27 mouse cellular contexts compared by ENCODE assay signal in genomic region chr5:74095611-74096010, GRCm38 (mm10). TPM values are rescaled to one million over a fixed set of nuclear protein-coding genes. Genes with fewer than 3 reads are reported as not detected.
DNase-seq lines count a peak whose midpoint lies in the region; ATAC-seq and TF ChIP-seq lines count a peak whose summit lies in the region.
"Had no signal": no experiment of that assay in that cellular context is flagged by ENCODE, and none has a peak within 500 bp of the region (broad histone marks: within the 10 kb centered on the region; RNA-seq: fewer than 3 reads in every experiment).

No protein-coding gene starts in this region.

- ATAC-seq in forebrain, embryonic 16.5 days: no peak
- no peak for ATAC-seq in liver, embryonic 12.5 days
- ATAC-seq in hindbrain, embryonic 11.5 days (ENCODE audit: low FRiP score): no peak
- ATAC-seq: intestine, postnatal 0 days; Patski had no signal

- no peak overlapping the region for H3K9ac ChIP-seq in forebrain, embryonic 16.5 days (replicated peaks; ENCODE audit: low read depth, low read length)
- H3K9ac ChIP-seq in liver, embryonic 12.5 days: no peak overlapping the region
- peak overlapping the region; percentile 87; the same call in 1 of the 2 replicates for H3K9ac ChIP-seq in MEL (ENCODE audit: control insufficient read depth, low read depth, low read length, poor library complexity, severe bottlenecking)
- no peak overlapping the region for H3K9ac ChIP-seq in hindbrain, embryonic 11.5 days (ENCODE audit: low read depth, low read length)
- H3K9ac ChIP-seq: forebrain, embryonic 12.5 days; hindbrain, embryonic 14.5 days; neural tube, embryonic 12.5 days had no signal

- TF ChIP-seq POLR2A in MEL (IDR thresholded peaks at IDR 0.05; ENCODE audit: control insufficient read depth in 1 of 2, insufficient read depth in 1 of 2, low read depth in 1 of 2, low read length in 2 of 2, poor library complexity in 1 of 2): peak in 1 of 2 experiments; percentile 56; a peak in 2 of 4 replicates

- peaks cover 54% of the 10 kb centered on the region for H3K36me3 ChIP-seq in forebrain, embryonic 10.5 days (replicated peaks)
- H3K36me3 ChIP-seq in forebrain, embryonic 16.5 days (ENCODE audit: control insufficient read depth, insufficient read depth): peaks cover 4% of the 10 kb centered on the region; the same call in 1 of the 2 replicates
- peaks cover 27% of the 10 kb centered on the region for H3K36me3 ChIP-seq in liver, embryonic 12.5 days
- H3K36me3 ChIP-seq in MEL (ENCODE audit: control insufficient read depth in 1 of 2, insufficient read depth in 2 of 2, low read length in 2 of 2): peaks cover 2 to 13% of the 10 kb centered on the region in 2 experiments; a peak in 3 of 4 replicates
- no peaks in the 10 kb centered on the region for H3K36me3 ChIP-seq in hindbrain, embryonic 11.5 days (ENCODE audit: control insufficient read depth, insufficient read depth, low read length)

- H3K27me3 ChIP-seq in forebrain, embryonic 10.5 days (ENCODE audit: poor library complexity, severe bottlenecking): no peaks in the 10 kb centered on the region
- H3K27me3 ChIP-seq in forebrain, embryonic 16.5 days (replicated peaks; ENCODE audit: control insufficient read depth, insufficient read depth, low read length): no peaks in the 10 kb centered on the region
- no peaks in the 10 kb centered on the region for H3K27me3 ChIP-seq in liver, embryonic 12.5 days (replicated peaks)
- H3K27me3 ChIP-seq in MEL (ENCODE audit: control insufficient read depth in 1 of 2, insufficient read depth in 2 of 2, low read length in 2 of 2): no peaks in the 10 kb centered on the region
- H3K27me3 ChIP-seq in hindbrain, embryonic 11.5 days (ENCODE audit: control insufficient read depth, insufficient read depth, low read length): no peaks in the 10 kb centered on the region
- H3K27me3 ChIP-seq: forebrain, embryonic 12.5 days; neural tube, embryonic 12.5 days; Patski had no signal

- no peak for TF ChIP-seq CTCF in MEL (IDR thresholded peaks at IDR 0.05 in 2 of 3, conservative IDR thresholded peaks at IDR 0.05 in 1 of 3; ENCODE audit: control insufficient read depth in 1 of 3, insufficient read depth in 1 of 3, low read depth in 2 of 3, low read length in 3 of 3, poor library complexity in 1 of 3, severe bottlenecking in 1 of 3)

- H3K4me3 ChIP-seq in forebrain, embryonic 10.5 days: peak overlapping the region; percentile 99; the same call in 1 of the 2 replicates
- H3K4me3 ChIP-seq in forebrain, embryonic 16.5 days (replicated peaks; ENCODE audit: low read length): no peak overlapping the region
- H3K4me3 ChIP-seq in liver, embryonic 12.5 days: no peak overlapping the region
- H3K4me3 ChIP-seq in MEL (ENCODE audit: control insufficient read depth in 1 of 2, insufficient read depth in 1 of 2, low read depth in 2 of 2, low read length in 2 of 2): no peak overlapping the region
- H3K4me3 ChIP-seq in hindbrain, embryonic 11.5 days (ENCODE audit: low read depth, low read length): no peak overlapping the region
- H3K4me3 ChIP-seq: erythroblast, embryonic 14.5 days; forebrain, embryonic 12.5 days; myocyte; neural tube, embryonic 12.5 days had no signal

- no peak overlapping the region for H3K27ac ChIP-seq in forebrain, embryonic 10.5 days
- H3K27ac ChIP-seq in forebrain, embryonic 16.5 days (ENCODE audit: low read length): no peak overlapping the region
- H3K27ac ChIP-seq in liver, embryonic 12.5 days: peak overlapping the region; percentile 33; the same call in 1 of the 2 replicates
- H3K27ac ChIP-seq in MEL (ENCODE audit: control insufficient read depth, low read depth, low read length): no peak overlapping the region
- no peak overlapping the region for H3K27ac ChIP-seq in hindbrain, embryonic 11.5 days (ENCODE audit: low read depth, low read length)
- H3K27ac ChIP-seq: forebrain, embryonic 12.5 days; hindbrain, embryonic 14.5 days; midbrain, embryonic 10.5 days; neural tube, embryonic 12.5 days had no signal

- no peak for TF ChIP-seq RAD21 in MEL (IDR thresholded peaks at IDR 0.05; ENCODE audit: low read depth, low read length)

- H3K9me3 ChIP-seq in forebrain, embryonic 10.5 days: no peaks in the 10 kb centered on the region; the same call in 1 of the 2 replicates
- no peaks in the 10 kb centered on the region for H3K9me3 ChIP-seq in forebrain, embryonic 16.5 days (ENCODE audit: control insufficient read depth, low read length)
- no peaks in the 10 kb centered on the region for H3K9me3 ChIP-seq in liver, embryonic 12.5 days (replicated peaks)
- no peaks in the 10 kb centered on the region for H3K9me3 ChIP-seq in MEL (replicated peaks; ENCODE audit: insufficient read depth, low read length)
- no peaks in the 10 kb centered on the region for H3K9me3 ChIP-seq in hindbrain, embryonic 11.5 days (ENCODE audit: control insufficient read depth, low read length)
- H3K9me3 ChIP-seq: forebrain, embryonic 12.5 days; midbrain, embryonic 10.5 days; neural tube, embryonic 12.5 days had no signal

- H3K4me1 ChIP-seq in forebrain, embryonic 10.5 days: peaks cover 21% of the 10 kb centered on the region
- peaks cover 19% of the 10 kb centered on the region for H3K4me1 ChIP-seq in forebrain, embryonic 16.5 days (replicated peaks; ENCODE audit: control insufficient read depth, insufficient read depth, low read length)
- peaks cover 25% of the 10 kb centered on the region for H3K4me1 ChIP-seq in liver, embryonic 12.5 days
- peaks cover 0 to 7% of the 10 kb centered on the region in 2 experiments; a peak in 2 of 4 replicates for H3K4me1 ChIP-seq in MEL (ENCODE audit: control insufficient read depth in 1 of 2, insufficient read depth in 2 of 2, low read length in 2 of 2)
- peaks cover 5% of the 10 kb centered on the region; the same call in 1 of the 2 replicates for H3K4me1 ChIP-seq in hindbrain, embryonic 11.5 days (replicated peaks; ENCODE audit: control insufficient read depth, insufficient read depth, low read length)

- TF ChIP-seq EP300 in MEL (IDR thresholded peaks at IDR 0.05; ENCODE audit: low read depth in 1 of 2, low read length in 2 of 2): no peak

- WGBS in forebrain, embryonic 10.5 days: 85% methylated on average over 2 of the region's 2 CpGs
- WGBS in forebrain, embryonic 16.5 days: 96% methylated on average over 2 of the region's 2 CpGs
- 61% methylated on average over 2 of the region's 2 CpGs for WGBS in liver, embryonic 12.5 days (ENCODE audit: insufficient replicate concordance)
- WGBS in hindbrain, embryonic 11.5 days: 88% methylated on average over 2 of the region's 2 CpGs

- H3K79me2 ChIP-seq in MEL (ENCODE audit: control insufficient read depth, insufficient read depth, low read length, poor library complexity): peaks cover 19% of the 10 kb centered on the region

- H3K4me2 ChIP-seq in forebrain, embryonic 16.5 days (ENCODE audit: low read length): no peak overlapping the region
- H3K4me2 ChIP-seq in liver, embryonic 12.5 days: no peak overlapping the region
- H3K4me2 ChIP-seq in hindbrain, embryonic 11.5 days (replicated peaks; ENCODE audit: low read depth, low read length): no peak overlapping the region

- no peak for DNase-seq in forebrain, embryonic 10.5 days (ENCODE audit: extremely low spot score, low spot score)
- DNase-seq in liver (no peak), 3T3-L1 (ENCODE audit: low read depth, low spot score) (peak; percentile 6), MEL (ENCODE audit: low read depth, low spot score) (peak; percentile 53)
- no peak for DNase-seq in embryo, embryonic 11 days
- no peak for DNase-seq in hindbrain, embryonic 11.5 days (ENCODE audit: low spot score)
- DNase-seq: adrenal gland, postnatal 36 days; cerebellum, adult 18-20 months; cerebellum, postnatal 10 days; gastrocnemius, postnatal 10 days; heart, postnatal 4 days; kidney, postnatal 25 days; lung, postnatal 10 days; right cerebral cortex, adult 18-20 months; spleen, adult 18-20 months; thymus, adult 18-20 months; thymus, postnatal 25 days had no signal

TF ChIP-seq in MEL, 35 proteins besides CTCF, POLR2A, EP300 and RAD21:
- TF ChIP-seq MAX (IDR thresholded peaks at IDR 0.05; ENCODE audit: low read length): no peak
- TF ChIP-seq RCOR1 (IDR thresholded peaks at IDR 0.05; ENCODE audit: low read depth, low read length): no peak
- TF ChIP-seq ZC3H11A (IDR thresholded peaks at IDR 0.05; ENCODE audit: low read depth, low read length): no peak
- no peak for TF ChIP-seq MYB (IDR thresholded peaks at IDR 0.05; ENCODE audit: low read depth, low read length)
- no peak for TF ChIP-seq BHLHE40 (IDR thresholded peaks at IDR 0.05; ENCODE audit: borderline replicate concordance, low read depth, low read length)
- no peak for TF ChIP-seq HCFC1 (IDR thresholded peaks at IDR 0.05; ENCODE audit: low read depth, low read length)
- no peak for TF ChIP-seq GABPA (IDR thresholded peaks at IDR 0.05; ENCODE audit: low read depth, low read length)
- TF ChIP-seq ZNF384 (IDR thresholded peaks at IDR 0.05; ENCODE audit: low read depth, low read length): no peak
- TF ChIP-seq MYC (IDR thresholded peaks at IDR 0.05; ENCODE audit: low read depth, low read length): no peak
- TF ChIP-seq GATA1 (IDR thresholded peaks at IDR 0.05; ENCODE audit: low read depth, low read length): no peak
- TF ChIP-seq CHD2 (IDR thresholded peaks at IDR 0.05; ENCODE audit: low read length): no peak
- TF ChIP-seq POLR2AphosphoS2 (IDR thresholded peaks at IDR 0.05; ENCODE audit: low read length): no peak
- TF ChIP-seq ZKSCAN1 (IDR thresholded peaks at IDR 0.05; ENCODE audit: low read depth, low read length): no peak

RNA-seq across cellular contexts. Expression of gene Usp46, which starts 27.4 kb away (rescaled TPM):
- polyA plus RNA-seq in forebrain, embryonic 10.5 days (2016; fragmentation: Nextera tagmentation; extraction: Ambion mirVana): 35.6 and 36.8 TPM in 2 replicates
- 32.5 and 35.1 TPM in 2 replicates for polyA plus RNA-seq in forebrain, embryonic 16.5 days (2015; fragmentation: Nextera tagmentation; extraction: Ambion mirVana)
- polyA plus RNA-seq in liver, embryonic 12.5 days (2016; fragmentation: Nextera tagmentation; extraction: Ambion mirVana): 29.5 and 31.8 TPM in 2 replicates
- 12.9 and 14.5 TPM in 2 replicates for total RNA-seq in MEL (2012; rRNA removed)
- 10 to 100 TPM in 1 of 2 experiments, not detected in 1; 23.6 TPM for polyA plus RNA-seq in MEL (2012; ENCODE audit: insufficient read depth in 1 of 2, insufficient read length in 2 of 2, low read depth in 1 of 2, low replicate concordance in 2 of 2, missing spikeins in 1 of 2)
- 36.7 and 38.4 TPM in 2 replicates for polyA plus RNA-seq in hindbrain, embryonic 11.5 days (2014; fragmentation: Nextera tagmentation; extraction: Ambion mirVana)

Comparison
In these comparisons a context has a peak if more than half of its experiments do, and no peak if none do; other contexts are left out.
1. DNase-seq: peak in 3T3-L1 (single experiment) and MEL (single experiment); none in forebrain, embryonic 10.5 days (single experiment), liver (single experiment), embryo, embryonic 11 days (single experiment) and hindbrain, embryonic 11.5 days (single experiment).